Mouse (Mus musculus) bone marrow, adult 2 months (tissue): ENCODE results near the gene Fkbp10.

ENCODE experiments used
- CTCF ChIP-seq: fragments of 200-500 bp; IDR thresholded peaks from 2 replicates; pipeline ENCODE4 v1.5.1; 2011; ENCODE audit warnings: low read length, control low read depth; ENCODE audit not compliant: control insufficient read depth, insufficient read depth
- POLR2A ChIP-seq: fragments of 200-500 bp; IDR thresholded peaks from 2 replicates; pipeline ENCODE4 v1.6.1; 2011; ENCODE audit warnings: low read depth, mild to moderate bottlenecking, control low read depth, low read length, borderline replicate concordance; ENCODE audit not compliant: control insufficient read depth

GRCm38 (mm10) chr11:100386586-100386985 is 28.9 kb upstream of the Fkbp10 start:
- TF ChIP-seq POLR2A (no peak), CTCF (no peak)
